Mouse (Mus musculus) ES-E14 (cell line): ENCODE results near the gene Gm20662. TPM values are rescaled to one million over a fixed set of nuclear protein-coding genes. Genes with fewer than 3 reads are reported as not detected.

Experiments used
- DNase-seq: peaks from one replicate; pipeline ENCODE4 v3.0.0-alpha.2; 2013; ENCODE audit warnings: low read depth, low spot score
- H3K27ac ChIP-seq: 2 replicates; pipeline ENCODE4 v1.5.1; 2012; ENCODE audit warnings: low read depth, mild to moderate bottlenecking, low read length, moderate library complexity, mixed read lengths; ENCODE audit not compliant: poor library complexity, insufficient read depth, severe bottlenecking
- H3K36me3 ChIP-seq: 2 replicates; pipeline ENCODE4 v1.6.1; 2012; ENCODE audit warnings: mild to moderate bottlenecking, low read length, moderate library complexity, mixed read lengths; ENCODE audit not compliant: control insufficient read depth, poor library complexity, insufficient read depth, severe bottlenecking
- H3K4me1 ChIP-seq, 2 experiments: fragments of 150-350 bp in 1 of 2; sonication (generic) in 1 of 2; 2 replicates each; pipeline ENCODE4 v1.6.1; 2012; ENCODE audit warnings: low read length in 2 of 2, mild to moderate bottlenecking in 1 of 2, mixed read lengths in 1 of 2; ENCODE audit not compliant: control insufficient read depth in 2 of 2, insufficient read depth in 2 of 2, poor library complexity in 1 of 2
- H3K4me3 ChIP-seq, 2 experiments: fragments of 150-350 bp in 1 of 2; sonication (generic) in 1 of 2; 2 replicates each; pipeline ENCODE4 v1.5.1; 2012; ENCODE audit warnings: low read length in 2 of 2, low read depth in 1 of 2, mild to moderate bottlenecking in 1 of 2, mixed read lengths in 1 of 2; ENCODE audit not compliant: insufficient read depth in 1 of 2, poor library complexity in 1 of 2, severe bottlenecking in 1 of 2
- H3K9ac ChIP-seq: 2 replicates; pipeline ENCODE4 v1.6.1; 2012; ENCODE audit warnings: low read depth, mild to moderate bottlenecking, low read length, mixed read lengths; ENCODE audit not compliant: poor library complexity, insufficient read depth, severe bottlenecking
- H3K9me3 ChIP-seq: fragments of 150-350 bp; sonication (generic); 2 replicates; pipeline ENCODE4 v1.6.1; 2012; ENCODE audit warnings: low read depth, mild to moderate bottlenecking, low read length; ENCODE audit not compliant: control insufficient read depth, insufficient read depth
- CHD2 ChIP-seq: IDR thresholded peaks from 2 replicates; pipeline ENCODE4 v1.6.1; 2014; ENCODE audit warnings: mild to moderate bottlenecking, low read depth, low read length, inconsistent platforms
- HCFC1 ChIP-seq: IDR thresholded peaks from 2 replicates; pipeline ENCODE4 v1.6.1; 2012; ENCODE audit warnings: low read length, inconsistent platforms, borderline replicate concordance; ENCODE audit not compliant: insufficient read depth
- MAFK ChIP-seq: IDR thresholded peaks from 2 replicates; pipeline ENCODE4 v1.6.1; 2014; ENCODE audit warnings: mild to moderate bottlenecking, low read depth, low read length, inconsistent platforms; ENCODE audit not compliant: insufficient read depth
- ZC3H11A ChIP-seq: IDR thresholded peaks from 2 replicates; pipeline ENCODE4 v1.6.1; 2012; ENCODE audit warnings: low read depth, mild to moderate bottlenecking, inconsistent platforms, low read length, borderline replicate concordance
- ZNF384 ChIP-seq: IDR thresholded peaks from 2 replicates; pipeline ENCODE4 v1.6.1; 2012; ENCODE audit warnings: low read depth, low read length, inconsistent platforms
- in situ Hi-C, 2 experiments: fragments of 600-800 bp; cut with MboI; formaldehyde crosslinking; loops; one replicate each; pipeline ENCODE4 v1.15.1; 2025; ENCODE audit warnings: low sequenced_read_pairs in 2 of 2, inconsistent platforms in 1 of 2; ENCODE audit not compliant: unreplicated experiment in 2 of 2
- total RNA-seq: library from RNA; depleted of rRNA; stranded (reverse); fragments of 300-350 nt; gene quantifications from 2 replicates; pipeline ENCODE4 v1.2.3, GENCODE M21; 2012

Gm20662 gene
- total RNA-seq, 1 experiment = 0.45 TPM

GRCm38 (mm10) chr9:107961351-107961762, 34.8 kb upstream of the Gm20662 start:
- TF ChIP-seq CHD2 = no peak
- peak; percentile 63; the same call in 1 of the 2 replicates for TF ChIP-seq HCFC1
- peak; percentile 72 for DNase-seq
- Histone ChIP-seq H3K4me1 (peaks cover 6 to 12% of the 10 kb centered on the region in 2 experiments; a peak in 3 of 4 replicates), H3K9me3 (no peaks in the 10 kb centered on the region), H3K4me3 (peak overlapping the region in 1 of 2 experiments; percentile 4; a peak in 2 of 4 replicates), H3K36me3 (peaks cover 61% of the 10 kb centered on the region), H3K27ac (peak overlapping the region; percentile 65; the same call in 1 of the 2 replicates), H3K9ac (no peak overlapping the region)
- in situ Hi-C loops = no loop called here

- in situ Hi-C loops = no loop called here
- Histone ChIP-seq H3K4me3 (peak overlapping the region in 1 of 2 experiments; percentile 4; a peak in 1 of 4 replicates), H3K4me1 (peaks cover 4 to 10% of the 10 kb centered on the region in 2 experiments; a peak in 3 of 4 replicates), H3K27ac (peak overlapping the region; percentile 65), H3K9ac (no peak overlapping the region), H3K9me3 (no peaks in the 10 kb centered on the region), H3K36me3 (peaks cover 57% of the 10 kb centered on the region)
- TF ChIP-seq ZC3H11A (no peak), ZNF384 (no peak), CHD2 (no peak), HCFC1 (no peak), MAFK (no peak)
- no peak for DNase-seq
Observed at GRCm38 (mm10) chr9:107961881-107962280, 34.3 kb upstream of the Gm20662 start.

- Histone ChIP-seq H3K4me3 (no peak overlapping the region), H3K27ac (no peak overlapping the region), H3K36me3 (peaks cover 50% of the 10 kb centered on the region), H3K4me1 (peaks cover 4 to 8% of the 10 kb centered on the region in 2 experiments; a peak in 3 of 4 replicates), H3K9ac (no peak overlapping the region), H3K9me3 (no peaks in the 10 kb centered on the region)
- DNase-seq = no peak
- in situ Hi-C loops = no loop called here
- TF ChIP-seq CHD2 = no peak
- TF ChIP-seq ZNF384 = no peak
- no peak for TF ChIP-seq MAFK
- TF ChIP-seq HCFC1 = no peak
- TF ChIP-seq ZC3H11A = no peak
Observed at GRCm38 (mm10) chr9:107962916-107963315, 33.2 kb upstream of the Gm20662 start.

- no peak overlapping the region for H3K9ac ChIP-seq
- H3K4me3 ChIP-seq = no peak overlapping the region
- peak; percentile 71 for DNase-seq
- in situ Hi-C loops = no loop called here
- H3K9me3 ChIP-seq = no peaks in the 10 kb centered on the region
- no peak overlapping the region for H3K27ac ChIP-seq
- peaks cover 53% of the 10 kb centered on the region for H3K36me3 ChIP-seq
- H3K4me1 ChIP-seq = peaks cover 4 to 8% of the 10 kb centered on the region in 2 experiments; a peak in 3 of 4 replicates
- TF ChIP-seq MAFK = no peak
- peak; percentile 56; the same call in 1 of the 2 replicates for TF ChIP-seq ZC3H11A
Observed at GRCm38 (mm10) chr9:107963700-107964099, 32.4 kb upstream of the Gm20662 start.

- H3K27ac ChIP-seq = no peak overlapping the region
- no peak overlapping the region for H3K4me3 ChIP-seq
- no peak overlapping the region for H3K9ac ChIP-seq
- H3K36me3 ChIP-seq = peaks cover 50% of the 10 kb centered on the region
- H3K9me3 ChIP-seq = no peaks in the 10 kb centered on the region
- no peak for DNase-seq
- TF ChIP-seq CHD2 (no peak), MAFK (no peak), ZC3H11A (no peak), HCFC1 (no peak), ZNF384 (no peak)
- in situ Hi-C loops = no loop called here
- peaks cover 4 to 8% of the 10 kb centered on the region in 2 experiments; a peak in 3 of 4 replicates for H3K4me1 ChIP-seq
Observed at GRCm38 (mm10) chr9:107964681-107965080, 31.5 kb upstream of the Gm20662 start.
